Mouse (Mus musculus): ENCODE results near the gene Tiparp.

Tiparp gene

DNA sequence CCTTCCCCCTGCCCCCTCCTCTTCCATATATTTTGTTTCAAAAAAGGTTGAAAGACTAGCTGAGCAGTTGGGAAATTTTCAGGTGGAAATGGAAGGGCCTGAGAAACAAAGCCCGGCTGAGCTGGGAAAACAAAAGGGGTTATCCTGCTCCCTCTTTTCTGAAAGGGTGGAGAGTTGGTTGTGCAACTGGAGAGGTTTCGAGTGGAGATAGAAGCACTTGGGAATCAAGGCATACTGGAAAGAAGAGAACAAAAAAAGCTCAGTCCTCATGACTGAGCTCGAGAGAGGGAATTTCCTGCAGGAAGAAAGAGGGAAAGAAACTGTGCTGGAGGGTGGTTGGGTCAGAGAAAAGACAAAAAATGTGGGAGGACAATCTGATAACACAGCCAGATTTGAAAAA, 45.3 kb downstream of the Tiparp start:
- in situ Hi-C loops (cut with MboI; ENCODE audit: unreplicated experiment in 2 of 2): no loop called here

- in situ Hi-C loops (cut with MboI; ENCODE audit: unreplicated experiment in 2 of 2): no loop called here
Observed at GRCm38 (mm10) chr3:65577602-65578001, 49.4 kb downstream of the Tiparp start.

DNA sequence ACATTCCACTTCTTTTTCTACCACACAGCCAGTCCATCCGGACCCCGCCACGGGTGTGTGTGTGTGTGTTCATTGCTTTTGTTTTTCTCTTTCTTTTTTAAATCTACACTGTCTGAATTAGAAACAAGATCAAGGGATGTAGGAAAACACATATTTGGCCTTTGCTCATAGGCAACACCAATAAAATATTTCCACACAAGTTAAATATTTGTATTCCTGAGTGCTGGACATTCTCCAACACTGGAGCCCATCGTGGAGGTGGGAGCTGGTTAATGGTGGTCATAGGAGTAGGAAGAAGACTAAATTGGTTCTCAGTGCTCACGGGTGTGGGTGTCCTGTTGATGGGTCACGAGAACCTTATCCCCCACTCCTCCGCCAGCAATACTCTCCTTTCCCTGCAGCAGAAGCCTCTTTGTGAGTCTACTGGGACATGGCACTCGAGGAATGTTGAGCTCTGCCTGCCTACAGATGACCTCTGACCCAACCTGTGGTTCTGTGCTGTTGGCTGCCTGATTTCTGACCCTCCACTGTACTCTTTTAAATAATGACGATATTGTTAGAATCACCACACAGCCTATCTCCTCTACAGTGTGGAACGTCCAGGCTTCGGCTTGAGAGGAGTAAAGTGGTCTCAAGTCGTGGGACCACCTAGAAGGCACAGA, 51.2 kb downstream of the Tiparp start:
- in situ Hi-C loops (cut with MboI; ENCODE audit: unreplicated experiment in 2 of 2): no loop called here

GRCm38 (mm10) chr3:65581596-65581995, 53.4 kb downstream of the Tiparp start:
- in situ Hi-C loops (cut with MboI; ENCODE audit: unreplicated experiment in 2 of 2): no loop called here

- in situ Hi-C loops (cut with MboI; ENCODE audit: unreplicated experiment in 2 of 2): no loop called here
Observed at GRCm38 (mm10) chr3:65584329-65584728, 56.1 kb downstream of the Tiparp start.

- in situ Hi-C loops (cut with MboI; ENCODE audit: unreplicated experiment in 2 of 2): no loop called here
Observed at GRCm38 (mm10) chr3:65585291-65585690, 57.1 kb downstream of the Tiparp start.

- in situ Hi-C loops (cut with MboI; ENCODE audit: unreplicated experiment in 2 of 2): no loop called here
Observed at GRCm38 (mm10) chr3:65585823-65586482, 57.7 kb downstream of the Tiparp start.

DNA sequence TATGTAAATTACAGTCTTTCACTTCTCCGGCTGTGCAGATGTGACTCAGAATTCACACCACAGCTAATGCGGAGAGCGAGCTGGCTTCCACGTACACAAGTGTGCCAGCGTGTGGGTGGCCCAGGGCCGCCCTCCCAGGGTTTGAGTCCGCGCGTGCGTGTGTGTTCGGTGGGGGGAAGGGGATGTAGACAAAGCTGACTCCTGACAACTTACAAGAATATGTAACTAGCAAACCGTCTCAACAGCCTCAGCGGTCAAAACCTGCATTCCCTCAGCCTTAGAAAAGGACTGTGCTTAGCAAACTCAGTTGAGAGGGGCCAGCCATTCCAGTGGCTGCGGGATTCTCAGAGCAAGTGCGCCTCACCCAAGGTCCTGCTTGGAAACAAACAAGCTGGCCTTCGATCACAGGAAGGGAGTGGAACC, 58.3 kb downstream of the Tiparp start:
- in situ Hi-C loops (cut with MboI; ENCODE audit: unreplicated experiment in 2 of 2): no loop called here

GRCm38 (mm10) chr3:65586966-65587365, 58.8 kb downstream of the Tiparp start:
- in situ Hi-C loops (cut with MboI; ENCODE audit: unreplicated experiment in 2 of 2): no loop called here

DNA sequence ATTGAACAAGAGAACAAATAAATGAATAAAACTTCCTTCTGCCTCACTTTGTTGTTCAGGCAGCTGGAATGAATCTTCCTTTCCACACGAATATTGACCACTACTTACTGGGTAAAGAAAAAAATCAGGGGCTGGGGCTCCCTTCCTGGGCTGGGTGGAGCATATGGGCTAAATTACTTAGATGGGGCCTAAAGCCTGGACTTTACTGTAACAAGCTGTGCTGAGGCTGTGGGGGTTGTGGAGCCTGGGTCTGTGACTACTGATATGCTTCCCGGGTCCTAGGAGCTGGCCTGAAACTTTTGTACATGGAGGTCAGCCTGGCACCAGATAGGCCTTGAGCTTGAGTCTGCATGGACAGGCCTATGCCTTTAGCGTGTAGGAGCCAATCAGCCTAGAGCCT, 60.2 kb downstream of the Tiparp start:
- in situ Hi-C loops (cut with MboI; ENCODE audit: unreplicated experiment in 2 of 2): no loop called here

GRCm38 (mm10) chr3:65592850-65593249, 64.6 kb downstream of the Tiparp start:
- in situ Hi-C loops (cut with MboI; ENCODE audit: unreplicated experiment in 2 of 2): no loop called here

DNA sequence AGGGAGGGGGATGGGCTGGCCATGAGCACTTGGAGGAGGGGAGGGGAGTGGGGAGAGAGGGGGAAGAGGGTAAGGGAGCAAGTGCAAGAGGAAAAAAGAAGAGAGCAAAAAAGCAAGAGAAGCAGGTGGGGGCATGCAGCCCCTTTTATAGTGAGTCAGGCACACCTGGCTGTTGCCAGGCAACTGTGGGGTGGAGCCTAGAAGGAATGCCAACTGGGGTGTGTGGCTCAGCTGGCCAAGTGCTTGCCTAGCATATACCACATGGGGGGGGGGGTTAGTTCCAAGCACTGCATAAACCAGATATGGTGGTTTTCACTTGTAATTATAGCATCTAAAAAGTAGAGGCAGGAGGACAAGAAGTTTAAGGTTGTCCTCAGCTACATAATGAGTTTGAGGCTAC, 66.3 kb downstream of the Tiparp start:
- in situ Hi-C loops (cut with MboI; ENCODE audit: unreplicated experiment in 2 of 2): no loop called here

DNA sequence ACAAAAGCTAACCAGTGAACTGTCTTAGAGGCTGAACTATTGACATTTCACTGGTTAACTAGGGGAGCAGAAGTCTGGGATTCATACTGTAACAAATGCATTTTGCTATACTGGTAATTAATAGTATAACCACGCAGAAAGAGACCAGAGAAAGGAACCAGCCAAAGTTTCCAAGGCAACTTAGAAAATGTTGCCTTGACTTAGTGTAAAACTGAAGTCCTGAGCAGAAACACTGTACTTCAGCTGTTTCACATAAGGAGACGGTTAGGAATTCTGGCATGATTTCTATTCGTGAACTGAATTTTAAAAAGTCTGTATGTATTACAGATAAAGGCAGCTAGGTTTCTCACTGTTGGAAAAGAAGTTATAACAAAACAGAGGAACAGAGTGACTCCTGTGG, 67.0 kb downstream of the Tiparp start:
- in situ Hi-C loops (cut with MboI; ENCODE audit: unreplicated experiment in 2 of 2): no loop called here

DNA sequence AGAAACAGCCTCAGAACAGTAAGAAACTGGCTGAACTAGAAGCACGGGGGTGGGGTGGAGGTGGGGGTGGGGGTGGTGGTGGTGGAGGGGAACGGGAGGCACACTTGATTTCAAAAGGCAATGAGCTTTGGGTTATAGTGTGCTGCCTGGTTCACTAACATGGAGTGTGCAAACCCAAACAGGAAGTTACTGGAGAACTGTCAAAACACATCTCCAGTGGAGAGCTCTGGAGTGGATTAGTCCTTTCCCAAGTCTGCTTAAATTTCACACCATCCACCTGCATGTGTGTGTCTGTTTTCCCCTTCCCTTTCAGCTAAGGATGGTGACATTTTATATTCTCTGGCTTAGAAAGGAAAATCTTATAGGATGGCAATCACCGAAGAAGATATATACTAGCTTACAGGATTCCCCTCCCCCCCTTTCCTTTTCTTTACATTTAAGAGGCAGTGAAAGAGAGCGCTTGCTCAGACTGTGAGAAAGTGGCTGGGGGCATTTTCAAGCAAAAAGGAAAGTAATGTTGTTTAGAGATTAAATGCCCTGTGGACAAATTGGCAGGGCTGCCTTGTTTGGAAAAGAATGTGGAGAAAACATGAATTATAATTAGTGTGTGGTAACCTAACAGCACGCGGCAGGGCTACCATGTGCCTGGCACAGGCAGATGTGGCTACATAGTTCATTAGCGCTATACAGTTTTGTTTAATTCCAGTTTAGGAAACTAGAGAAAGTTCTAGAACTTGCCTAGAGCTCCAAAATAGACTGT, 70.0 kb downstream of the Tiparp start:
- in situ Hi-C loops (cut with MboI; ENCODE audit: unreplicated experiment in 2 of 2): no loop called here

DNA sequence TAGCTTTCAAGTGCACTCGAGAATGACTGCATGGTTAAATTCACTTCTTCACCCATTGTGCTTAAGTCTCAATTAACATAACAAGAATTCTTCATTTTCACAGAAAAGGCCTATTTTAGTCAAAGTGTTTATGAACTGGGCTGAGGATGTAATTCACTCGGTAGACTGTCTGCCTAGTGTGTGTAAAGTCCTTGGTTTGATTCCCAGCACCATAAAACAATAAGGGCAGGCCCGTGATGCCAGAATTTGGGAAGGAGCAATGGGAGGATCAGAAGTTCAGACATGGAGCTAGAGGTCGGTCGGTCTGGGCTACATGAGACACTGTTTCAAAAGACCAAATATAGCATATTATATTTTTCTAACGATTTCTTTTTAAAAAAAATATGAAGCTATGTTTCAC, 70.9 kb downstream of the Tiparp start:
- in situ Hi-C loops (cut with MboI; ENCODE audit: unreplicated experiment in 2 of 2): no loop called here

DNA sequence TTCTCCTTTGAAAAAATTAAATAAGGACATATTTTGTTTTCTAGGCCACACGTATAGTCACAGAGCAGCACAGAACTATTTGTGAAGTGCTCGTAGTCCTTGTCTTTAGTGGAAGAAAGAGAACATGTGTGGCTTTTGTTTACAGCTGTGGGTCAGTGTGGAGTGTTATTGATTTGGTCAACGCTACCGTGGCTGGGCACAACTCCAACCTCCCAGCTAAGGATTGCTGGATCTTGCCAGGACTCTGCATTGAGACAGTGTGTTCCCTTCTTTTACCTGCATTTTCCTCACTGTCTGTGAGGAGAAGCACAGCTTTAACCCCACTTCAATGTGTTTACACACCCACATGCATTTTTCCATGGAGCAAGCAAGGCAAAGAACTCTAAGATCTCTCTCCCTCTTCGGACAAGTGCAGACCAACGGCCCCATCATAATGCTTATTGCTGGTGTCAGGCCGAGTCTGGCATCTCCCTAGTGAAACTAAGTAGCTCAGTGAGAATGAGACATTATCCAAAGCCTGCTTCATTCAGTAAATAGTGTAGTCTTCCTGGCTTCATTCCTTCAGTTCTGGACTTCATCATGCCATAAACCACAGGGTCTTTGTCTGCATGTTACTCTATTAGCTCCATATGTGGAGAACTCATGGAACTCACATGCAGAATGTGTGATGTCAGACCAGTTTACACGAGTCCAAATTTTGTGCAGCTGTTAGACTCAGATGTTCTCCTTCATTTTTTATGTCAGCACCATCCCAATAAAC, 73.3 kb downstream of the Tiparp start:
- in situ Hi-C loops (cut with MboI; ENCODE audit: unreplicated experiment in 2 of 2): no loop called here

DNA sequence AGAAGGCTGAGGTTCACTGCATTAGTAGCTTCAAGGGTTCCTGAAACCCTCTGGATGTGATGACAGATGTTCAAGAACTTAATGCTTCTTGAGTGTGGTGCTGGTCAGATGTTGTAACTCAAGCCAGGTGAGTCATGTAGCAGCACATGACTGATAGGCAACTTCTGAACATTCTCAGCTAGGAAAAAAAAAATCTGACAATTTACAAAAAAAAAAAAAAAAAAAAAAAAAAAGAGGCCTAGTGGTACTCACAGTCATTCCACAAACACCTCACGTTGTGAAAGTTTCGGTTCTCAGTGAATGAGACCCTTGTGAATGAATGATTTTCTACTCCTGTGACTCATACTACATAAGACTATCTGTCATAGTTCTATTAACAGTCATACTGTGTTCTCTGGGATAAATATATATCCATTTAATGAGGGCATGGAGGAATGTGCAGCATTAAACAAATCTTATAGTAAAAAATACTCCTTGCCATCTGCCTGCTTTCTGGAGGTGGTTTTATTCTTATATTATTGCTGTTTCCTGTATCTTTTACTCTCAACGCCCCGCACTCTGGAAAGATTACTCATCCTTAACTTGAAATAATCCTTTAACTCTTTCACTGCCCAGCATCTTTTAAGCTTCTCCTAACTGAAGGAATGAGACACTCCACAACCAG, 75.3 kb downstream of the Tiparp start:
- in situ Hi-C loops (cut with MboI; ENCODE audit: unreplicated experiment in 2 of 2): no loop called here

Measured in v-Abl transformed pro-B cells (cell line).